Mouse (Mus musculus): Measurements from ENCODE around the gene Tmem121.

Tmem121 gene

GRCm38 (mm10) chr12:113185442-113186291 is at the start of gene Tmem121:
Gene Tmem121, plus strand, starts transcription at chr12:113185930.
- no peak for DNase-seq (ENCODE audit: low spot score)

GRCm38 (mm10) chr12:113136492-113137020 is 49.2 kb upstream of the Tmem121 start:
- no peak for DNase-seq (ENCODE audit: low spot score)

- DNase-seq (ENCODE audit: low spot score), result no peak
Measured at GRCm38 (mm10) chr12:113137260-113138213, 48.2 kb upstream of the Tmem121 start.

DNA sequence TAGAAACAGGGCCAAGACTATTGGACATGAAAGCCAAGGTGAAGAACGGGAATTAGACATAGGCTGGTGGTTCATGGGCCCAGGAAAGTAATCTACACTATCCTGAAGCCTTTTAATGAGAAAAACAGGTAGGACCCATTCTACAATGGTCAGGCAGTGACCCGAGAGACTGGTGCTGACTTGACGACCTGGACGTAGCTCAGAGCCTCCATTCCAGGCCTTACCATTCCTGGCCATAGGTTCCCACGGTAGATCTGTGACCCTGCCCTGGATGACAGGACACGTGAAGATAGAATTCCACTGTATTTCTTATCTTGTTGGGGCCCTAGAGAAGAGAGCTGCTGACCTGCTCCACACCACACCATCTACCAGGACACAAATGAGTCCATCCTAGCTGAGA is 47.4 kb upstream of the Tmem121 start:
- no peak for DNase-seq (ENCODE audit: low spot score)

GRCm38 (mm10) chr12:113138901-113139864 is 46.5 kb upstream of the Tmem121 start:
- no peak for DNase-seq (ENCODE audit: low spot score)

DNA sequence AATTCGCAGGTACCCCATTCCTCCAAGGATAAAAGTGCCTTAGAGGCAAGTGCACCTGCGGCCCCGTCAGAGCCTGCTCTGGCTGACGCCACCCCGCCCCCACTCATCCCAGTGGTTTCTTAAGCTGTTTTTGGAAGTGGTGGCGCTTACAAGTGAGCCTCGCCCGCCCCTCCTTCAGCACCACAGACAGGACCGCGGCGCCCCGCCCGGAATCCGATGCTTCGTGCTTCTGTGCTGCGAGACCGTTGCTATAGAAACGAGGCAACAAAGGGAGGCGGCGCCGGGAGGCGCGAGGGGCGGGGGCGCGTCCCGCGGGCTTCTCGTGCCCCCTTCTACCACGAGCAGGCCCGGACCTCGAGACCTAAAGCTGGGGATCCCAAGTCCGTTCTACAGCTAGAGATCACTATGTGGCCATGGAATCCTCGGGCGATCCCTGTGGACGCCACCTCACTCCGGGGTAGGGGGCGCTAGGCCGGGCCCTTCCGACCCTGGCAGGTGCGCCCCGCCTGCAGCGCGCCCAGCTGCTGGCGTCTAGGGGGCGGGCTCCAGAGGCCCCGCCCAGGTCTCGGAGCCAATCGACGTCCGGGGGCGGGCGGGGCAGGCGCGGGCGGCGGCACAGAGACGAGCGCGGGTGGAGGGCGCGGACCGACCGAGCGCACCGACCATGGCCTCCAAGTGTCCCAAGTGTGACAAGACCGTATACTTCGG is 45.7 kb upstream of the Tmem121 start, which contains the start of gene Crip2:
Crip2 (plus strand) TSS at position 329 of the 708 bp plus-strand sequence.
- no peak for DNase-seq (ENCODE audit: low spot score)

- no peak for DNase-seq (ENCODE audit: low spot score)
Measured at GRCm38 (mm10) chr12:113140616-113141411, 44.9 kb upstream of the Tmem121 start.

DNA sequence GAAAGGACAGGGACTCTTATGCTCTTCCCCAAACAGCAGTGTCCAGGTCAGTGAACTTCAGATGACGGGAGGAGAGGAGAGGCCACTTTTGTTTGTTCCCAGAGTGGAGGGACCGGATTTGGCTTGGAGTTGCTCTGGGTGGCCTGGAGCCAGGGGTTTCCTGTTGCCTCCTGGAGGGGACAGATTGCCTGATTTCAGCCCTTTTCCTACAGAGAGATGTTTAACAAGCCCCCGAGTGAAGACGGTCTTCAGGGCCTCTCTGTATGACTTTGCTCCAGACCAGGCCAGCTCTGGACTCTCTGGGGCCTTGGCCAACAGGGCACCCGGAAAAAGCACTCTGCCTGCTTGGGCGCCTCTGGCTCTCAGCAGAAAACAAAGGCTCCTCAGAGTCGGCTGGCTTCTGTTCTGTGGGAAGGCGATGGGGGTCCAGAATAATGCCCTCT is 44.2 kb upstream of the Tmem121 start:
- no peak for DNase-seq (ENCODE audit: low spot score)

GRCm38 (mm10) chr12:113142021-113142975 is 43.4 kb upstream of the Tmem121 start:
- DNase-seq (ENCODE audit: low spot score), result no peak

GRCm38 (mm10) chr12:113143164-113143563 is 42.6 kb upstream of the Tmem121 start:
- no peak for DNase-seq (ENCODE audit: low spot score)

DNA sequence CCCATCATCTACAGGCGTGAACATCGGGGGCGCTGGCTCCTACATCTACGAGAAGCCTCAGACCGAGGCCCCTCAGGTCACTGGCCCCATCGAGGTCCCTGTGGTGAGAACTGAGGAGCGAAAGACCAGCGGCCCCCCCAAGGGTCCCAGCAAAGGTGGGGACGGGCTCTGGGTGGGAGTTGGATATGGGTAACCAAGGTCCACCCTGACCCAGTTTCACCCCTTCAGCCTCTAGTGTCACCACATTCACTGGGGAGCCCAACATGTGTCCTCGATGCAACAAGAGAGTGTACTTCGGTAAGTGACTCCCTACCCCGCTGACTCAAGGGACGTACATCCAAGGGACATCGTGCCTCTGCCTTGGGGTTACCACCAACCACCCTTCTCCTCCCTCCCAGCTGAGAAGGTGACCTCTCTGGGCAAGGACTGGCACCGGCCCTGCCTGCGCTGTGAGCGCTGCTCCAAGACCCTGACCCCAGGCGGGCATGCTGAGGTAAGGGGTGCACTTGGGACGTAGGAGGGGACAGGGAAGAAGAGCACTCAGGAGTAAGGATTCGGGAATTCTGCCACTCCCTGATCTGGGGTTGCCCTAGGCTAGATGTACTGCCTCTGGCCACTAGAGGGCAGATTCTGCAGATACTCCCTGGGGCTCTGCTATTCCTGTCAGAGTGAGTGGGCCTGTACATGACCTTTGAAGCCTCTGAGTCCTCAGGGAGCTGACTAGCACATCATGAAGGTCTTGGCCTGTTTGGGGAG is 41.6 kb upstream of the Tmem121 start:
- DNase-seq (ENCODE audit: low spot score), result no peak

DNA sequence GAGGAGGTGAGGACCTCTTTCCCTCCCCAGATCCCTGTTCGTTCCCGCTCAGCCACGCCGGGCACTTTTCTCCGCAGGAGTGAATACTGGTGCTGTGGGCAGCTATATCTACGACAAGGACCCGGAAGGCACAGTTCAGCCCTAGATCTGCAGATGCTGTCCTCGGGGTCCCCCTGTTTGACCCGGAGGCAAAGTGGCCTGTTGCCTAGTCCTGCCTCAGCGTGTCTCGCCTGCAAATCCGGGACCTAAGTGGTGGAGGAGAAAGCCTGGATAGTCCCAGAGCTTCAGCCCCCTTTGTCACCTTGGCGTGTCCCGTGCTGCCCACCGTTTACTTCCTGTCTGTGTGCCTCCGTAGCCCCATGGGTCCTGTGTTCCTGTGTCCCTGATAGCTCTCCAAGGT is 40.8 kb upstream of the Tmem121 start:
- DNase-seq (ENCODE audit: low spot score), result no peak

DNA sequence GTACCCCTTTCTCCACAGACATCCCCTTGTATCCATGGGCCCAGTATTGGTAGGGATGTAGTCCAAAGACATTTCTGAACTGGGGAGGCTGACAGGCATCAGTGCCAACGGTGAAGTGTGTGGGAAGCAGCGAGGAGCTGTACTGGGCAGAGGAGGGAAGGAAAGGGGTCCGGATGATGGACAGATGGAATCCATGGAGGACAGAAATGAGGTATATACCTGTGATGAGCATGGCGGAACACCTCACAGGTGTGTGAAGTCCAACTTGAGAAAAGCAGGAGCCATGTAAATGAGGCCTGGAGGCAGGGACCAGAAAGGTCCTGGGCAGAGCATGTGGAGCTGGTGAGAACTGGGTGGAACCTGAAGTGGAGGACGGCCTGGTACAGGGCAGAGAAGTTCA is 40.1 kb upstream of the Tmem121 start:
- DNase-seq (ENCODE audit: low spot score), result no peak

DNA sequence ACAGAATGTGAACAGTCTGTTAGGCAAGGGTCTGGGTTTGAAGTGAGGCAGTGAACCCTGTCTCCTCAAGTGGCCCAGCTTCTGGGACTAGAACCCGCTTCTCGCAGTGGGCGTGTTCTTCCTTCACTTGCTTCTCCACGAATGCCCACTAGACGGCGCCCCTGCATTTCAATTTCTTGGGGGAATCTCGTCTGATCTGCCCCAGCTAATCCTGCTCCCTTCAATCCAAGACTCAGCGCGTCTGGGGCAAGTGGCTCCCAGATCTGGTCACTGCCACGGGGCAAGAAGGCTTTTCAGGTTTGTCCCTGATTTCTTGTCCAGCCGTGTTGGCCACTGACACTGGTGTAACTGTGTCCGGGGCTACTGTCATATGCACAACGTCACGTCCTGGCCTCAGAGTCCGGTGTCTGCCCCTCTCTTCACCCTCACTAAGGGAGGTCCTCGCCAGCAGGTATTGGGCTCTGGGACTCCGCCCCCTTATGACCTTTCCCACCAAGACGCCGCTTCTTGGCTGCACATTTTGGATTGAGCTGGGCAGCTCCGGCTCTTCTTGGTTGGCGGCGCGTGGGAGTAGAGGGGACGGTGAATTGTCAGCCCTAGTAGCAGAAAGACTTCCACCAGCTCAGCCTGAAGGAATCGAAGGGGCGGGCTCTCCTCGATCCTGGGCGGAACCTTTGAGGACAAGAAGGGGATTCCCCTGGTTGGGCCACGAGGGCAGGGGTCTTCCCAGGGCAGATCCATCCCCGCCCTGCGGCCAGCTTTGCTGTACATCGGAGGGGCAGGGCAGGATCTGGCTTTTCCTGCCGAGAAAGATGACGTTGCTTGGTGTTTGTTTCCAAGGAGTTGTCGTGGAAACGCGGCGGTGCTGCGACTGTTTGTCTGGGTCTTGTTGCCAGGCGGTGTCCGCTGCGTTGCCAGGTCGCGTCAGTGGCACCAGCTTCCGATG is 39.3 kb upstream of the Tmem121 start, which contains the start of gene Crip1:
Crip1 (plus strand) TSS at position 205 of the 946 bp plus-strand sequence.
- peak; percentile 77 for DNase-seq (ENCODE audit: low spot score)

DNA sequence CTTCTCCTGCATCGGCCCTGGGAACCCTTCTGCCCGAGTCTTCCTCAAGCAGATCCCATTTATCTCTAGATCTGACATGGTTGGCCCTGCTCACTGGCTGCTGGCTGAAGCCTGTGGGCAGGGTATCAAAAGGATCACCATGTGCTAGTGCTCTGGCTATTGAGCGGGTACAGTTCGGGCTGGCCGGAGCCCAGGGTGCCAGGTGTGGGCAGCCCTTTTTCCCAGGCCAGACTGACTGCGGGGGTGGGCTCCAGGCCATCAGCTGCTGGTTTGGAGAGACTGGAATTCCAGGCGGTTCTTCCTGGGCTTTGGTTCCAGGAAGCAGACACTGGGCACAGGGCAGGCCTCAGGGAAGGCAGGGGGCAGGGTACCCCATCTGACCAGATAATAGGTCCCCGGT is 38.2 kb upstream of the Tmem121 start:
- DNase-seq (ENCODE audit: low spot score), result no peak

- no peak for DNase-seq (ENCODE audit: low spot score)
Measured at GRCm38 (mm10) chr12:113148381-113149035, 37.2 kb upstream of the Tmem121 start.

Measured in ovary, postnatal 10 days (tissue).